Mouse (Mus musculus): ENCODE data around the gene Tmem135. TPM values are rescaled to one million over a fixed set of nuclear protein-coding genes. Genes with fewer than 3 reads are reported as not detected.

The Tmem135 gene
- total RNA-seq, 2 experiments from 2014 or later: 98.0 to 110 TPM

- no peak for DNase-seq (ENCODE audit: low spot score in 2 of 2)
Observed at GRCm38 (mm10) chr7:89258832-89259231, 145.2 kb downstream of the Tmem135 start.

GRCm38 (mm10) chr7:89257871-89258502, 146.0 kb downstream of the Tmem135 start:
- no peak for DNase-seq (ENCODE audit: low spot score in 2 of 2)

- no peak for DNase-seq (ENCODE audit: low spot score in 2 of 2)
Observed at GRCm38 (mm10) chr7:89253772-89254171, 150.2 kb downstream of the Tmem135 start.

GRCm38 (mm10) chr7:89253317-89253716, 150.7 kb downstream of the Tmem135 start:
- no peak for DNase-seq (ENCODE audit: low spot score in 2 of 2)

- no peak for DNase-seq (ENCODE audit: low spot score in 2 of 2)
Observed at GRCm38 (mm10) chr7:89251880-89252453, 152.1 kb downstream of the Tmem135 start.

- no peak for DNase-seq (ENCODE audit: low spot score in 2 of 2)
Observed at GRCm38 (mm10) chr7:89248135-89248850, 155.7 kb downstream of the Tmem135 start.

- no peak for DNase-seq (ENCODE audit: low spot score in 2 of 2)
Observed at GRCm38 (mm10) chr7:89247012-89247710, 156.9 kb downstream of the Tmem135 start.

GRCm38 (mm10) chr7:89242565-89242964, 161.5 kb downstream of the Tmem135 start:
- DNase-seq (ENCODE audit: low spot score in 2 of 2): no peak

- no peak for DNase-seq (ENCODE audit: low spot score in 2 of 2)
Observed at GRCm38 (mm10) chr7:89242143-89242542, 161.9 kb downstream of the Tmem135 start.

GRCm38 (mm10) chr7:89239592-89239991, 164.4 kb downstream of the Tmem135 start:
- DNase-seq (ENCODE audit: low spot score in 2 of 2): no peak

GRCm38 (mm10) chr7:89236592-89236991, 167.4 kb downstream of the Tmem135 start:
- no peak for DNase-seq (ENCODE audit: low spot score in 2 of 2)

GRCm38 (mm10) chr7:89235974-89236507, 168.0 kb downstream of the Tmem135 start:
- no peak for DNase-seq (ENCODE audit: low spot score in 2 of 2)

- DNase-seq (ENCODE audit: low spot score in 2 of 2): no peak
Observed at GRCm38 (mm10) chr7:89232499-89233145, 171.4 kb downstream of the Tmem135 start.

- DNase-seq (ENCODE audit: low spot score in 2 of 2): no peak
Observed at GRCm38 (mm10) chr7:89231200-89231790, 172.7 kb downstream of the Tmem135 start.

GRCm38 (mm10) chr7:89222609-89223008, 181.4 kb downstream of the Tmem135 start:
- DNase-seq (ENCODE audit: low spot score in 2 of 2): no peak

- DNase-seq (ENCODE audit: low spot score in 2 of 2): no peak
Observed at GRCm38 (mm10) chr7:89216628-89217027, 187.4 kb downstream of the Tmem135 start.

GRCm38 (mm10) chr7:89216118-89216517, 187.9 kb downstream of the Tmem135 start:
- DNase-seq (ENCODE audit: low spot score in 2 of 2): no peak

- no peak for DNase-seq (ENCODE audit: low spot score in 2 of 2)
Observed at GRCm38 (mm10) chr7:89215714-89216113, 188.3 kb downstream of the Tmem135 start.

- DNase-seq (ENCODE audit: low spot score in 2 of 2): no peak
Observed at GRCm38 (mm10) chr7:89210506-89210905, 193.5 kb downstream of the Tmem135 start.

- no peak for DNase-seq (ENCODE audit: low spot score in 2 of 2)
Observed at GRCm38 (mm10) chr7:89206165-89206564, 197.9 kb downstream of the Tmem135 start.

GRCm38 (mm10) chr7:89205402-89205801, 198.6 kb downstream of the Tmem135 start:
- no peak for DNase-seq (ENCODE audit: low spot score in 2 of 2)
